Mouse (Mus musculus) Patski (cell line): Measurements from ENCODE around the gene Poc5. TPM values are rescaled to one million over a fixed set of nuclear protein-coding genes. Genes with fewer than 3 reads are reported as not detected.

ENCODE experiments used
- ATAC-seq: fragments of 100-300 bp; one replicate; pipeline ENCODE4 v1.8.0; 2021
- CTCF ChIA-PET: fragments of 350-600 bp; sonication (Branson Sonifier 250); formaldehyde crosslinking; loops from one replicate; lab custom pipeline; 2022; ENCODE audit warnings: inconsistent platforms; lab: Charles Lee
- POLR2A ChIA-PET: fragments of 350-600 bp; sonication (Branson Sonifier 250); formaldehyde crosslinking; loops from one replicate; lab custom pipeline; 2022; ENCODE audit warnings: antibody characterized with exemption, inconsistent platforms; lab: Charles Lee
- DNase-seq: peaks from one replicate; pipeline ENCODE4 v3.0.0-alpha.2; 2011; ENCODE audit warnings: low read depth, low spot score
- H3K27me3 ChIP-seq: fragments of 371-371 bp; one replicate; pipeline ENCODE4 v1.5.1; 2021
- CTCF ChIP-seq: fragments of 100-300 bp; IDR thresholded peaks from one replicate; pipeline ENCODE4 v1.5.1; 2021
- in situ Hi-C: fragments of 300-500 bp; cut with MboI; formaldehyde crosslinking; loops from 3 replicates; pipeline ENCODE4 v1.11.1; 2018; ENCODE audit warnings: low pct_unique_long_range_greater_than_20kb, mixed read lengths
- polyA plus RNA-seq: library from polyadenylated mRNA; unstranded; gene quantifications from one replicate; pipeline ENCODE4 v1.2.3, GENCODE M21; 2021

Gene Poc5
- 17.6 TPM for polyA plus RNA-seq

DNA sequence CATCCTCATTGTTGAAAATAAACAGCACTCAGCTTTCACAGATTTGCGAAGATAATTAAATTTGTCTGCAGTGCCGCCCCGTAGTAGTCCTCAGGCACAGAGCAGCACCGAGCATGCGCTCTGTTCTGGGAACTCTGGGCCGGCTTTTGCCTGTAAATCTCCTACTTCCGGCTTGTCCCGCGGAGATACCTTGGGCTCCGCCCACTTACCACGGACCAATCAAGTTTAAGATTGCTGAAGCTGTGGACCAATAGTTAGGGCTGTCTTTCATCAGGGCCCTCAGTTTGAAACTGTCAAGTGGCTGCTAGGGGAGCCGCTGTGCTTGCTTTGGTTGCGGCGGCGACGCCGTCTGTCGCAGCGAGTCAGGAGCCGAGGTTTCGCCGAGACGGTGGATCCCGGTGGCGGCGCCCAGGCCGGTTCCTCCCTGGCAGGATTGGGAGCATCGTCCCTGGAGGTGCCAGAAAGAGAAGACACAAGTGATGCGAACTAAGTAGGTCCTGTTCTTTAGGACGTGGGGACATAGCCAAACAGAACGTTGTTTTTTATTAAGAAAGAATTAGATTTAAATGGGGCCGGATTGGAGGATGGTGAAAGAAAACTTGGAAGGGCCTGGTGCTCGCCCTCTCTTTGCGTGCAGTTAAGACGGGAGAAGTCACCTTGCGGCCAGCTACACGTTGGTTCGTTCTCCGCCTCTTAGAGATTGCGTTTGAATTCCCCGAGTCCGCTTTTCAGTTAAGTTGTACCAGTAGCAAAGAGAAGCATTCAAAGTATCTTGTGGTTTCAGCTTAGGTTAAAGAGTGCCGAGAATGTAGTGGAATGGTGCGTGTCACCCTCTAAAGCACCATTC, at the start of gene Poc5:
Gene Poc5, plus strand, starts transcription at position 253 of the 847 bp plus-strand sequence.
- DNase-seq, result peak; percentile 97
- H3K27me3 ChIP-seq, result peaks cover 5% of the 10 kb centered on the region
- in situ Hi-C loops, result no loop called here
- ChIA-PET POLR2A (no interaction called here), CTCF (interaction anchor here (0.6 to 1.1 kb wide), 3 partner anchors 11 to 19 kb away, joined by 3 to 4 read pairs (median 3); no protein-coding TSS in a partner anchor)
- TF ChIP-seq CTCF, result peak; percentile 28
- ATAC-seq, result peak; percentile 95

DNA sequence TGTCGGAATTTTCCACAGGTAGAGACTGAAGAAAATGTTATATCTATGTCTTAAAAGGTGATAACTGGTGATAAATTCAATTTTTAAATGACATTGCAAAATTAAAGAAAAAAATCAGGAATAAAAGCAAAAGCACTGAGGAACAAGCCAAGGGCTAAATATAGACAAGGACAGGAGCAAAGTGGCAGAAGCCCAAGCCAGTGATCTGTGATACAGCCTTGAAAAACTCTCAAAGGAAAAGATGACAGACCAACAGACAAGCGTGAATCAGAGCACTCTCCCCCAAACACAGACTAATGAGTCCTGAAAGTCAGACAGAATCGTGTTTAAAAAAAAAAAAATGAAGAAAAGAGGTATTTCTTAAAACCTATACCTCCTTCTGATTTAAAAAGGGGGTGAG, 46.6 kb upstream of the Poc5 start:
- TF ChIP-seq CTCF, result no peak
- ChIA-PET CTCF (no interaction called here), POLR2A (no interaction called here)
- DNase-seq (no peak), ATAC-seq (no peak)
- H3K27me3 ChIP-seq, result peaks cover 2% of the 10 kb centered on the region
- in situ Hi-C loops, result no loop called here

DNA sequence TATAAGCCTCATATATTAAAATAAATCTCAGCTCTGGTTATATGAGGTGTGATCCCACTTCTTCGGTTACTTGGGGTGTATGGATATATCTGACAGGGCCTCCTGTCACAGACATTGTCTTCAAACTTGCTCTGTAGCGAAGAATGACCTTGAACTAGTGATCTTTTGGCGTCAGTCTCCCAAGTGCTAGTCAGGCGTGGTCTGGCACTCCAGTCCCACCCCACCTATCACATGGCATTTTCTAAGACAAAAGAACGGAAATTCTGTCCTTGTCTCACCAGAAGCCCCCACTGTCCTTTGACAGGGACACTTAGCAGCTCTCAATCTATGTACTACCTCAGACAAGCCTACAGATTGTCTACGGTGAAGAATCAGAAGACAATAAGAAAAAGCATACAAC, 43.3 kb upstream of the Poc5 start:
- no peak for TF ChIP-seq CTCF
- CTCF ChIA-PET, result no interaction called here
- H3K27me3 ChIP-seq, result peaks cover 2% of the 10 kb centered on the region
- DNase-seq (no peak), ATAC-seq (no peak)
- POLR2A ChIA-PET, result no interaction called here
- in situ Hi-C loops, result no loop called here

DNA sequence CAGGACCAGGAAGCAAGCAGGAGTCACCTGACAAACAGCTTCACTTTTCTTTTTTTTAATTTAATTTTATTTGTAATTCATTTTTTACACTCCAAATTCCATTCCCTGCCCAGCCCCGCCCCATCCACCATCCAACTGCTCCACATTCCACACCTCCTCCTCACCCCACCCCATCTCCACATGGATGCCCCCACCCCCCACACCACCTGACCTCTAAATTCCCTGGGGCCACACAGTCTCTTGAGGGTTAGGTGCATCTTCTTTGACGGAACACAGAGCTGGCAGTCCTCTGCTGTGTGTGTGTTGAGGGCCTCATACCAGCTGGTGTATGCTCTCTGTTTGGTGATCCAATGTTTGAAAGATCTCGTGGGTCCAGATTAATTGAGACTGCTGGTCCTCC, 41.5 kb upstream of the Poc5 start:
- ChIA-PET POLR2A (no interaction called here), CTCF (no interaction called here)
- DNase-seq (no peak), ATAC-seq (no peak)
- H3K27me3 ChIP-seq, result peaks cover 2% of the 10 kb centered on the region
- TF ChIP-seq CTCF, result no peak
- in situ Hi-C loops, result no loop called here

DNA sequence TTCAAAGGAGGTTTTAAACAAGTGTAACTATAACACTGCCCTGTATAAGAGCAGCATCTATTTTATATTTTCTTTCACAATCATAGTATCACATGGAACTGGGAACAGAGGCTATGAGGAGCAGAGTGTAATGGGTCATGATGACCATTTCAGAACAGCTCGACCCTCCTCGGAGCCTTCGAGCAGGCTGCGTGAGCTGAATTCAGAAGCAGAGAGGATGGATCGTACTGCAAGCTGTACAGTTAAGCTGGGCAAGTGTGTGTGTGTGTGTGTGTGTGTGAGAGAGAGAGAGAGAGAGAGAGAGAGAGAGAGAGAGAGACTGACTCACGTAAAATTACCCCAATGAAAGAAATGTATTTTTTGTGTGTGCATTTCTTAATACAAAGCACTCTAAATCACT, 37.9 kb upstream of the Poc5 start:
- no peak for TF ChIP-seq CTCF

DNA sequence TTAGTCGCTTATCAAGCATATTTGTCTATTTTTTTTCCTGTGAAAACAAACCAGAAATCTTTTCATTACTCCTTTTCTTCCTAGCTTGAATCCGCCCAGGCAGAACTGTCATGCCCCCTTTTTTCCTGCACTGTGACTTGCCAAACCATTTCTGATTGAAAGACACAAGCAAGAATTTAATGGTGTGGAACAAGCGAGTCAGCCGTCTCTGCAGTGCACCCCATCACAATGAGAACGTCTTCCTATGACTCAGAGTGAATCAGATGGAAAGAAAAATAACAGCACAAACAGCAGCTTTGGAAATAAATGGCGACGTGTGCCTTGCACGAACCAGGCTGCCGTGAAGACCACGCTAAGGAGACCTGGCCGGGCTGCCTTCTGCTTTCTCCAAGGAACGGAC, 36.8 kb upstream of the Poc5 start:
- DNase-seq, result peak; percentile 43
- peak; percentile 94 for ATAC-seq
- no peaks in the 10 kb centered on the region for H3K27me3 ChIP-seq
- in situ Hi-C loops, result no loop called here
- POLR2A ChIA-PET, result no interaction called here
- TF ChIP-seq CTCF, result no peak
- CTCF ChIA-PET, result no interaction called here

More for the DNA sequence above, 37.9 kb upstream of the Poc5 start:
- in situ Hi-C loops, result no loop called here
- ATAC-seq (no peak), DNase-seq (no peak)
- no peaks in the 10 kb centered on the region for H3K27me3 ChIP-seq
- CTCF ChIA-PET, result no interaction called here
- POLR2A ChIA-PET, result no interaction called here

DNA sequence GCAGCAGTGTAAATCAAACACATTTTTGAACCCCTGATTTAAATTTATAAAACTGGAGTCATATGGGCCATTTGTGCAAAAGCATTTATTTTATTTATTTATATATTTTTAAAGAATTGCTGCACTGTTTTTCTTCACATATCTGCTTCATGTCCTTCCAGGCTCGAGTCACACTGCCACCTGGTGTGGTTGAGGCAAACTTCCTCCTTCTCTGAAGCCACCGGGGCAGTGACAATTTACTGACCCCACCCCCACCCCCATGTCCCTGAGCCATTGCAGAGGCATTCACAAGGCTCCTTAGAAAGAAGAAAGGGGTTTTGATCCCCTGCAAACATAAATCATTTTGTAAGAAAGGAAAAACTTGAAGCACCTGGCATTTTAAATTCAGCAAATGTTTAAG, 12.6 kb upstream of the Poc5 start:
- peak; percentile 52 for TF ChIP-seq CTCF
- peaks cover 15% of the 10 kb centered on the region for H3K27me3 ChIP-seq
- in situ Hi-C loops, result loop anchor here (10.0 kb wide), 1 partner anchor 351 kb away; no protein-coding TSS in a partner anchor
- DNase-seq (no peak), ATAC-seq (no peak)
- ChIA-PET CTCF (no interaction called here), POLR2A (no interaction called here)

DNA sequence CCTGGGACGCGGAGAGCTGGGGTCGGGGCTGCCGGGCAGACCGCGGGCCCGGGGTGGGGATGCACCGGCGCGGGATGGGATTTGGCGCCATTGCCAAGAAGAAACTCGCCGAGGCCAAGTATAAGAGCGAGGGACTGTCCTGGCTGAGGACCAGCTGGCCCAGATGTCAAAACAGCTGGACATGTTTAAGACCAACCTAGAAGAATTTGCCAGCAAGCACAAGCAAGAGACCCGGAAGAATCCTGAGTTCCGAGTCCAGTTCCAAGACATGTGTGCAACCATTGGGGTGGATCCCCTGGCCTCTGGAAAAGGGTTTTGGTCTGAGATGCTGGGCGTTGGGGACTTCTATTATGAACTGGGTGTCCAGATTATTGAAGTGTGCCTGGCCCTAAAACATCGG, 11.2 kb upstream of the Poc5 start:
- ATAC-seq (no peak), DNase-seq (no peak)
- POLR2A ChIA-PET, result no interaction called here
- TF ChIP-seq CTCF, result no peak
- CTCF ChIA-PET, result interaction anchor here (1.2 kb wide), 1 partner anchor 11 kb away, joined by 3 read pairs; the partner anchor contains the start of gene Poc5
- H3K27me3 ChIP-seq, result peaks cover 23% of the 10 kb centered on the region
- in situ Hi-C loops, result loop anchor here (10.0 kb wide), 1 partner anchor 352 kb away; no protein-coding TSS in a partner anchor

DNA sequence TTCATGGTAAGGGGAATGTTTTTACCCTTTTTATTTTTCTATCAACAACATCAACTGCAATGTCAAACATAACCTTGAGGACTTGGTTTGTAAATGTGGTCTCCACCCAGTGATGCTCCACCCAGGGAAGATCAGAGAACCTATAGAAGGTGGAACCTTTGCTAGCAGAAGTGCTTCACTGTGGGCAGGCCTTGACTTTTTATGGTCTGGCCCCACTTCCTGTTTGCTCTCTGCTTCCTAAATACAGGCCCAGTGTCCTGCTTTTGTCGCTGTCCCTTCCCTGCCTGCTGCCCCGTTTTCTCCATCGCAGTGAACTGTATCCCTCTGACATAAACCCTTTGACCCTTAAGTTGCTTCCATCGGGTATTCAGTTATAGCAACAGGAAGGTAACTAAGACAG, 10.2 kb upstream of the Poc5 start:
- no peak for TF ChIP-seq CTCF
- in situ Hi-C loops, result loop anchor here (10.0 kb wide), 1 partner anchor 353 kb away; no protein-coding TSS in a partner anchor
- DNase-seq, result no peak
- ChIA-PET POLR2A (no interaction called here), CTCF (interaction anchor here (1.2 kb wide), 1 partner anchor 10 kb away, joined by 3 read pairs; the partner anchor contains the start of gene Poc5)
- H3K27me3 ChIP-seq, result peaks cover 29% of the 10 kb centered on the region
- no peak for ATAC-seq

DNA sequence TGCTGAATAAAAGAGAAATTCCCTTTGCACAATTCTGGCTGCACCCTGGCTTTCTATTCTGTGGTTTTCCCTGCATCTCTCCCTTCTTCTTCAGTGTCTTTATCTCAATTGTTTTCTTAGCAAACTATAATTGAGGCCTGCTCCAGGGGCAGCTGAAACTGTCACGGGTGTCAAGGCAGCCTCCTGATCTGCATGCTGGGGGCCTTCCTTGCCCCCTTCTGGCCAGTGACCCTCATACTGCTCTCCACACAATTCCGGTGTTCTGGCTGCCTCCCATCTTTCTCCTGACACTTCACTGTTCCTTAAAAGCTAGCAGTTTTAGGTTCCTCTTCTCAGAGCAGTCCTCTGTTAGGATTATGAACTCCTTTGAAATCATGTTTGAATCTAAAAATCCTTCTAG, 1.2 kb downstream of the Poc5 start:
- no peak for DNase-seq
- in situ Hi-C loops, result no loop called here
- ChIA-PET CTCF (interaction anchor here (1.0 to 1.5 kb wide), 2 partner anchors 18 to 37 kb away, joined by 3 read pairs; no protein-coding TSS in a partner anchor), POLR2A (no interaction called here)
- no peaks in the 10 kb centered on the region for H3K27me3 ChIP-seq
- peak; percentile 23 for TF ChIP-seq CTCF
- no peak for ATAC-seq

DNA sequence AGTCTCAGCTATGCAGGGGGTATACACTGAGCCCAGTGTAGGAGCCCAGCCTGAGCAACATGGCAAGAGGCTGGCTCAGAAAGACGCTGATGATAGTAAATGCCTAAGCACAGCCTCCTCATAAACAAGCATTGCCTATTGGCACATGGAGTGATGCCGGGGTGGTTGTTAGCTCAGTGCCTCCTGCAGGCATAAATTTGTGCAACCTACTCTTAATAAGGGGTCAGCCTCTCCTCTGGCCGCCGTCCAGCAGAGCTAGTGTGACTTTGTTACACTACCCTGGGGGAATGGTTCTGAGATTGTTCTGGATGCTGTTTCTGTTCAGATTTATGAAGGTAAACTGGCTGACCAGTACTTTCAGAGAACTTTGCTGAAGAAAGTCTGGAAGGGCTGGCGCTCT, 13.2 kb downstream of the Poc5 start:
- ATAC-seq (no peak), DNase-seq (no peak)
- CTCF ChIA-PET, result no interaction called here
- no peak for TF ChIP-seq CTCF
- POLR2A ChIA-PET, result no interaction called here
- H3K27me3 ChIP-seq, result no peaks in the 10 kb centered on the region
- in situ Hi-C loops, result no loop called here
